Mouse (Mus musculus) liver (tissue): ENCODE measurements around the gene Uox.

ENCODE experiments used
- DNase-seq: peaks from one replicate; pipeline ENCODE4 v3.0.0-alpha.2; 2020; ENCODE audit warnings: mixed read lengths

Uox gene

DNA sequence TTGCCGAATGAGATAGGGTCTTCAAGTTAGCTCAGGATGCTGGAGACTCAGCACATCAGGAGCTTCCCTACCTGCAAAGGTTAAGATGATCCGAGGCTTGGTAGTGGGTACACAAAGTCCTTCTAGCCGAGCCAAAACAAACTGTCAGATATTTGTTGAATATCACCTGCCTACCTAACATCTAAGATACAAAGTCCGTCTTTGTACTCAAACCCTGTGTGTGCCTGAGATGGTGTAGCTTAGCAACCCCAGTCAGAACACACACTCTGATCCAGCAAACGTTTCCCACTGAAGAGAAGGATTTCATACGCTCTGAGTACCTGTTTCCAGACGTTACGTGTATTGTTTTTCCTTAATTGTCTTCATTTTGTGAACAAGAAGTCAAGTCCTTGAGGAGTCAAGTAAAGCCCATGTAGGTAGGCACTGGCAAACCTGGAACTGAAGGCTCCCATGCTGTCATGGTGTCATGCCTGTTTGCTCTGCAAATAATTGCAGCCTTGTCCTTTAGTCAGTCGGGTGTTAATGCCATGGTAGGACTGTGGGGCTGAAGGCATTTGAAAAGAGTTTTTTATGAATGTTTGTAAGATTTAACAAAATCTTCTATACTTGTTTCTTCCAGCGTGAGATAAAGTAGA lies at the start of gene Uox:
TSS of gene Uox (plus strand) at position 279 of the 635 bp plus-strand sequence.
- no peak for DNase-seq

DNA sequence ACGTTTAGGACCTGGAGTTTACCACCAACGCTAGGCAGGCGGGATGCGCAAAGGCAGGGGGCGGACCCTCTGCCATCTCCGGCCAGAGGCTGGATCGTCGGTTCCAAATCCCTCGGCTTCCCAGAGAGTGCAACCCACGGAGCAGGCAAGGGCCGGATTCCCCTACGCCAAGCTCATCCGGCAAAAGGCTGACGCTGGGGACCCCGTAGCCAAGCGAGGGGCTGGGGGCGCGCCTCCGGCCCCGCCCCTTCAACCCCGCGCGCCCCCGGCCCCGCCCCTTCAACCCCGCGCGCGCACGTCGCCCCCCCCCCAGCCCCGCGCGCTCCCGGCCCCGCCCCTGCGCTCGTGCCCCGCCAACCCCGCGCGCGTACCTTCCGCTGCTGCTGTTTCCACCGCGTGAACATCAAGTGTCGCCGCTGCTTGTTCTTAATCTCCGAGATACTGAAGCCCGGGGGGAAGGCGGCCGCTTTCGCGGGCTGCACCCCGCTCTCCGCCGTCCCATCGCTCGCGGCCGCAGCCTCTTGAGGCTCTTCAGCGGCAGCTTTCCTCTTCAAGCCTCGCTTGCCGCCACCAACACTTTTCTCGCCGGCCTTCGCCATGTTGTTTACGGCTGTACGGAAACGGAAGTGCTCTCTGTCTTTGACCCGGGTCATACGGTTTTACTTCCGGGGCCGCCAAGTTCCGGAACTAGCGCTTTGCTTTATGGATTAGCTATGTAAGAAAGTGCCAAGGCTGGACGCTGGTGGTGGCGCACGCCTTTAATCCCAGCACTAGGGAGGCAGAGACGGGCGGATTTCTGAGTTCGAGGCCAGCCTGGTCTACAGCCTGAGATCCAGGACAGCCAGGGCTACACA lies 49.2 kb upstream of the Uox start, which contains the start of gene Rpf1:
TSS of gene Rpf1 (minus strand) at position 632 of the 854 bp plus-strand sequence.
- peak; percentile 88 for DNase-seq

- no peak for DNase-seq
Observed at GRCm38 (mm10) chr3:146521652-146522020, 48.6 kb upstream of the Uox start.

- DNase-seq = no peak
Observed at GRCm38 (mm10) chr3:146528335-146528734, 41.9 kb upstream of the Uox start.

DNA sequence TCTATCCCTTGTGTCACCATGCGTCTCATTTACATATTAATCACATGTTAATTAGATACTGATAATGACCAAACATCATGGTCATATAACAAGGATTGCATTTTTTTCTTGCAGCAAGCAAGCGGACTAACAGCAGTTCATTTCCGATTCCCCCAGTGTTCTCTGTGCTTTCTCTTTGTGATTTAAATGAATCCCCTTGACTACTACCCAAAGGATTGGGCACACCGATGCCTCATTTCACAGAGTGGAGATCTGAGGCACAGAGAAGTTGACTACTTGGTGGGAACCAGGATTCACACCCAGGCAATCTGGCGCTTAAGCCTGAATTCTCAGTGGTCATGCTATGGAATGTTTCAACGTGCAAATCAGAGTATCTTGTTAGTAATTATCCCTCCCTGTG lies 35.2 kb upstream of the Uox start:
- DNase-seq = no peak

GRCm38 (mm10) chr3:146540521-146541273 lies 29.5 kb upstream of the Uox start:
- no peak for DNase-seq

GRCm38 (mm10) chr3:146543632-146544031 lies 26.6 kb upstream of the Uox start:
- no peak for DNase-seq

- no peak for DNase-seq
Observed at GRCm38 (mm10) chr3:146554816-146555215, 15.4 kb upstream of the Uox start.

DNA sequence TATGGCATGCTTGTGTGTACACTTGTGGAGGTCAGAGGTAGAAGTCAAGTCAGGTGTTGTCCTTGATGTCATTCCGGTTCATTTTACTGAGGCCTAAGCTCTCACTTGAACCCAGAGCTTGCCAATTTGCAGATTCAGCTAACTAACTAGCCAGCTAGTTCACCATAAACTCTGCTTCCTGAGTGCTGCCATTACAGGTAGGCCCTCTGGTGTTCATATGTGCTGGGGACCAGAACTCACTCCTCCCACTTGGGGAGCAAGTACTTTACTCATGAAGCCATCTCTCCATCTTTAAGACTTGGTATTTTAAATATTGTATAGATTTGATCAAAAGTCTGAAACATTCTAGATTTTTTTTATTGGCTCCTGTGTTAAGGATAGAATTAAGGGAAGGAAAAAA lies 13.7 kb upstream of the Uox start:
- no peak for DNase-seq

GRCm38 (mm10) chr3:146557507-146557906 lies 12.7 kb upstream of the Uox start:
- DNase-seq = no peak

DNA sequence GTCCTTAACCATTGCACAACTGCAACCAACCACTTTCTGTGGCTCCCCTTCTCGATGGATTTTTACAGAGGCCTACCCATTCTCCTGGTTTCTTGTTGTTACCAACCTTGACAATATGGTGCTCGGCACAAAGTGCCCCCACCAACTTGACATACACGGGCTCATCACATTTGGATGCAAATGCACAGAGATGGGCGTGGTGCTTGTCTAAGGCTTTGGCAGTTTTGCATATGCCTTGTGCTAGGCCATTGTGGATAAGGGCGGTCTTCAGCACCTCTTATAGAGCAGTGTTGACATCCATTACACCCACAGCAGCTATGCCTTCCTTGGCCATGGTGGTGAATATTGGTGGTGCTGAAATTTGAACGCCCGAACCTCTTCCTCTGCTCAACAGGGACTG lies 7.3 kb upstream of the Uox start:
- no peak for DNase-seq

- DNase-seq = peak; percentile 76
Observed at GRCm38 (mm10) chr3:146564268-146565064, 5.8 kb upstream of the Uox start.

- DNase-seq = no peak
Observed at GRCm38 (mm10) chr3:146565065-146565411, 5.2 kb upstream of the Uox start.

DNA sequence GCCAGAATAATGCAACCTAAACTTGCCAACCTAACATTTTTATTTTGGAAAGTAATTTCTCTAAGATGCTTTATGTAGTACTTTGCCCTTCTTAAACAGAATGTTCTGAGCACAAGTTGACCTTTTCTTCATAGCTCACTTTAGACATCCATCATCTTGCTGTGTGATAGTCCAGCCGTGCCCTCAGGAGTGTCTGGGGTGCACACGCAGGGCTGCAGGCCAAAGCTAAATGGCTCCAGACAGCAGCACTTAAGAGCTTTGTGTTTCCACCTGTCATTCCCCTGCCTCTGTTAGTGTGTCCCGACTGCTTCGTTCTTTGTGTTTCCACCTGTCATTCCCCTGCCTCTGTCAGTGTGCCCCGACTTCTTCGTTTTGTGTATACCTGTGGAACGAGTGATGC lies 2.9 kb upstream of the Uox start:
- no peak for DNase-seq

DNA sequence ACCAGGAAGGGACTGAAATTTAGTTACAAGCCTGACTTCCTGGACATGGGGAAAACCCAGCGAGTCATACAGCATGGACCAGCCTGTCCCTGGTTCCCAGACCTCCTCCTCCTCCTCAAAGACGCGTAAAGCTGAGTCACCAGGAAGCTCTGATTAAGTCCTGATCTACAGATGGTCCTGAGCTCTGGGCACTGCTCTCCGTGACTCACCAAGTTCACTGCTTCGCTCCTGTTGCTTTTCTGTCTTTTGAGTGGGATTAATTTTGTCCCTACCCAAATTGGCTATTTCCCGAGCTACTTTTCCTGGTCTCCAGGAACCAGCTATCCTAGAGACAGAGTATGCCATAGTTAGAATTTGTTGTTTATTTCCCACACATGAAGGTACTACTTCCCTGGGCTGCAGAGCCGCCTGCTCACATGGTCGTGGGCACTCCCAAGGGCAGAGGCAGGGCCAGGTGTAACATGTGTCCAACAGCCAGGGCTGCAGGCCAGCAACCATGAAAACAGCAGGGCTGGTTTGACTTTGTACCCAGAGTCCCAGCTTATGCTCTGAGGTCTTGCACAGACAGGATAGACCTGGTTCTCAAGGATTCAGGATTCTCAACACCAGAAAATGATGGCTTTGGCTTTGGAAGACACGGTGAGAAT lies 2.2 kb upstream of the Uox start:
- no peak for DNase-seq

- no peak for DNase-seq
Observed at GRCm38 (mm10) chr3:146569594-146569993, 632 bp upstream of the Uox start.

- DNase-seq = no peak
Observed at GRCm38 (mm10) chr3:146570939-146571338, 713 bp downstream of the Uox start.

GRCm38 (mm10) chr3:146571341-146571740 lies 1.1 kb downstream of the Uox start:
- no peak for DNase-seq

DNA sequence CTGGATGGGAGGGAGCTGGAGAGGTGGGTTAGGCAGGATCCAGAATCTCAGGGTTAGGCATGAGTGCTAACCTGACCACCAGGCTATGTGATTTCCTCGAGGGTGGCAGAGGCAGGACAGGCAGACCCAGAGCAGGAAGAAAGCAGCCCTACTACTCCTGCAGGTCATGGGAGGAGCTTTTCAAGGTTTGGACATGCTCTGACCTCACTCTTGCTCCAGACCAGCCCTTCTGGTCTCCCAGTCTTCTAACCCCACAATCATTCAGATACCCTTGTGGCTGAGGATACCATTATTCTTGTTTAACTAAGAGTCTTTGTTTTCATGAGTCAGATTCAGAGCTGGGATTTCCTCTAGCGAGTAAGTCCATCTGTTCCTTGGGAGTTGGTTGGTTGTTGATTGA lies 7.4 kb downstream of the Uox start:
- no peak for DNase-seq

- DNase-seq = no peak
Observed at GRCm38 (mm10) chr3:146580039-146580729, 10.0 kb downstream of the Uox start.

DNA sequence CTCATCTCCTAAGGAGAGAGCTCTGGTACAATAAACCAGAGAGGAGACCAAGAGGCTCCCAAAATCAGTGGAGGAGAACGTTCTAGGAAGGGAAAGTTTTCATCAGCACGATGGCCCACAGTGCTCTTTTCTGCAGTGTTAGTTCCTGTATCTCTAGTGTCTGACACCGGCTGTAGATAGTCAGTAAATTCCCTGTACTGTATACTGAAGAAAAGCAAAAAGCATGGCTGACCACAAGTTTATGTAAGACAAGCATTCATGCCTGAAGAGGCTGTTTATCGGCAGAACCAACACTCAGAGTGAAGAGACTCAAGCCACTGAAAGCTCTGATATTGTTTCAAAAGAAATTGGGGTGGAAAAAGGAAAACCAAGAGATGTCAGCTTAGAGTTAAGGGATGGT lies 13.3 kb downstream of the Uox start:
- DNase-seq = no peak

DNA sequence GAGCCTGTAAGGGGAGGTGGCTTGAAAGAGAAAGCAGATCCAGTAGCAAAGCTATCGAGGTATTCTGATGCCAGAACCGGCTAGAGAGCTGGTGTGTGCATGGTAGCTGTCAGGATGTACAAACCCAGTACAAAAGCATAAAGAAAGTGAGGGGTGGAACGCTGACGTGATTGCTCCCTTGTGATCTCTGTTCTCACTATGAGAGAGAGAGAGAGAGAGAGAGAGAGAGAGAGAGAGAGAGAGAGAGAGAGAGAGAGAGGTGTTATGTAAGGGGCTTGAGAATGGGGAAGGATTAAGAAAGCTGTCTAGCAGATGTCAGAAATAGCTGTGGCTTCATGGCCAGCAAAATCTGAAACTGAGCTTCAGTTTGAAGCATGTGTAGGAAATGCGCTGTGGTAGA lies 13.7 kb downstream of the Uox start:
- DNase-seq = no peak
